Mouse (Mus musculus) kidney, postnatal 10 days (tissue): Measurements from ENCODE around the gene Scgb1b2.

Source experiments
- DNase-seq: peaks from one replicate; pipeline ENCODE4 v3.0.0; 2021; ENCODE audit warnings: mixed read lengths

The Scgb1b2 gene

DNA sequence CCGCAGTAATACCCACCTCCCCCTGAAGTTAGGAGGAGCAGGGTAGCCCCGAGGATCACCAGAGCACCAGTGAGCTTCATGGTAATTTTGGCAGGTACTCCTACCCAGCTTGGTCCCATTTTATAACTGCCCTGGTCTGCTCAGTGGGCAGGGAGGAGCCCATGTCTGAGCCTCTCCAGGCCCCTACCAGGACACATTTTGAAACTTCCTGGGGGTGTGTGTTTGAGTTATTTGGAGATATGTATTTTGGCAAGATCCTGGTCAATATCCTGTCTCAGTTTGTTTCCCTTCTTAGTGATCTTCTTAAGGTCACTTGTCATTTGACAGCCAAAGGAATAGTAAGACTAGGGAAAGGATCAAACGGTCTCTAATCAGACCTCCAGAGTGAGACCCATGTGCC, at the start of gene Scgb1b2:
TSS of gene Scgb1b2 (minus strand) at position 101 of the 400 bp plus-strand sequence.
- DNase-seq: no peak

DNA sequence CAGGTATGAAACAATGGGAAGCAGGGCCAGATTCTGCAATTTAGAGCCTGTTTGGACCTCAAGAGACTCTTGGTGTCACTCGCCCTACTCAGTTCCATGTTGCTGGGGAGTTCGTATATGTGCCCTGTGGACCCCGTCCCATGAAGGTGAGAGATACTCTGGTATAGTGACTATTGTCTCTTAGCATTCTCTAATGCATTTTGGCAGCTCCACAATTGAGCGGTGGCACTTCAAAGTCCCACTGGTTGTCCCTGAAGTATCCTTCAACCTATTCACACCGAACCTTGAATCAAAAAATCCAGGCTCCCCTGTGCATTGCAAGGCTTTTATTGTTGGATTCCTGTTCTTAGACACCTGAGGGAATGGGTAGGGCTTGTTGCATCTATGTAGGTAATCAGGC, 1.4 kb downstream of the Scgb1b2 start, which contains the start of gene Scgb2b2:
TSS of gene Scgb2b2 (plus strand) at position 301 of the 400 bp plus-strand sequence.
- DNase-seq: no peak
